Mouse (Mus musculus) liver, adult 2 months (tissue): ENCODE results near the gene Dlgap4. TPM values are rescaled to one million over a fixed set of nuclear protein-coding genes. Genes with fewer than 3 reads are reported as not detected.

Source experiments
- DNase-seq: peaks from one replicate; pipeline ENCODE4 v3.0.0-alpha.2; 2011; ENCODE audit warnings: low read depth, low spot score; ENCODE audit errors: extremely low read depth
- H3K27ac ChIP-seq: fragments of 200-500 bp; replicated peaks from 2 replicates; pipeline ENCODE4 v1.5.1; 2012; ENCODE audit warnings: low read depth, mild to moderate bottlenecking, control low read depth, inconsistent platforms, low read length; ENCODE audit not compliant: insufficient read depth
- H3K27me3 ChIP-seq: fragments of 200-500 bp; 2 replicates; pipeline ENCODE4 v1.6.1; 2012; ENCODE audit warnings: mild to moderate bottlenecking, moderate library complexity, low read length, inconsistent platforms; ENCODE audit not compliant: control insufficient read depth, insufficient read depth
- H3K36me3 ChIP-seq: fragments of 200-500 bp; 2 replicates; pipeline ENCODE4 v1.6.1; 2012; ENCODE audit warnings: low read length, inconsistent platforms; ENCODE audit not compliant: control insufficient read depth, insufficient read depth
- H3K4me1 ChIP-seq: fragments of 200-500 bp; 2 replicates; pipeline ENCODE4 v1.6.1; 2011; ENCODE audit warnings: low read length; ENCODE audit not compliant: control insufficient read depth, insufficient read depth
- H3K4me3 ChIP-seq: fragments of 200-500 bp; 2 replicates; pipeline ENCODE4 v1.5.1; 2011; ENCODE audit warnings: low read depth, mild to moderate bottlenecking, control low read depth, low read length, moderate library complexity; ENCODE audit not compliant: insufficient read depth
- H3K79me2 ChIP-seq: fragments of 200-500 bp; 2 replicates; pipeline ENCODE4 v1.6.1; 2012; ENCODE audit warnings: inconsistent platforms, mild to moderate bottlenecking, low read length, moderate library complexity; ENCODE audit not compliant: control insufficient read depth, insufficient read depth
- H3K9ac ChIP-seq: fragments of 200-500 bp; 2 replicates; pipeline ENCODE4 v1.6.1; 2012; ENCODE audit warnings: low read depth, mild to moderate bottlenecking, control low read depth, inconsistent platforms, low read length
- CTCF ChIP-seq: fragments of 200-500 bp; IDR thresholded peaks from 2 replicates; pipeline ENCODE4 v1.5.1; 2011; ENCODE audit warnings: low read depth, low read length, control low read depth
- POLR2A ChIP-seq: fragments of 200-500 bp; IDR thresholded peaks from 2 replicates; pipeline ENCODE4 v1.6.1; 2011; ENCODE audit warnings: low read length, control low read depth; ENCODE audit not compliant: insufficient read depth; ENCODE audit errors: extremely low read depth
- WGBS: fragments of 180-500 bp; shearing (Covaris S2); methylation state at CpG from one replicate; pipeline ENCODE4 v1.1.7; 2018; 5-methylcytosine and 5-hydroxymethylcytosine counted together
- polyA plus RNA-seq: library from polyadenylated mRNA; depleted of rRNA; stranded (reverse); fragments of >200 nt; gene quantifications from 2 replicates; pipeline ENCODE4 v1.2.3, GENCODE M21; 2012
- total RNA-seq: library from RNA; depleted of rRNA; stranded (reverse); fragments of >200 nt; gene quantifications from 2 replicates; pipeline ENCODE4 v1.2.3, GENCODE M21; 2014

The Dlgap4 gene
- total and polyA plus RNA-seq, 2 experiments, result 3.2 to 22.8 TPM

DNA sequence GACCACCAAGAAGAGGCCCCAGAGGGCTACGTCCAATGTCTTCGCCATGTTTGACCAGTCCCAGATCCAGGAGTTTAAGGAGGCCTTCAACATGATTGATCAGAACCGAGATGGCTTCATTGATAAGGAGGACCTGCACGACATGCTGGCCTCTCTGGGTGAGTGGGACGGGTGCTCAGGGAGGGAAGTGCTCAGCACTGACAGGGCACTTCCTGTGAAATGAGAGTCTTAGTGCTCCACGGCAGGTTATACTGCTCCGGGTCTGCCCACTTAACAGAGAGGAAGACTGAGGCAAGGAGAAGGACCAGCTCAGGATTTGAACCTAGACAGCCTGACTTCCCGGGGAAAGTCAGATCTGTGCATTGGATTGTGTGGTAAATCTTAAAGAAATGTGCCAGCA, 165.1 kb downstream of the Dlgap4 start:
- H3K27ac ChIP-seq, result no peak overlapping the region
- no peaks in the 10 kb centered on the region for H3K36me3 ChIP-seq
- no peaks in the 10 kb centered on the region for H3K4me1 ChIP-seq
- no peak for DNase-seq
- H3K79me2 ChIP-seq, result no peaks in the 10 kb centered on the region
- no peaks in the 10 kb centered on the region for H3K27me3 ChIP-seq
- no peak overlapping the region for H3K9ac ChIP-seq
- TF ChIP-seq CTCF (no peak), POLR2A (no peak)
- H3K4me3 ChIP-seq, result no peak overlapping the region
- 80% methylated on average over 8 of the region's 8 CpGs for WGBS

DNA sequence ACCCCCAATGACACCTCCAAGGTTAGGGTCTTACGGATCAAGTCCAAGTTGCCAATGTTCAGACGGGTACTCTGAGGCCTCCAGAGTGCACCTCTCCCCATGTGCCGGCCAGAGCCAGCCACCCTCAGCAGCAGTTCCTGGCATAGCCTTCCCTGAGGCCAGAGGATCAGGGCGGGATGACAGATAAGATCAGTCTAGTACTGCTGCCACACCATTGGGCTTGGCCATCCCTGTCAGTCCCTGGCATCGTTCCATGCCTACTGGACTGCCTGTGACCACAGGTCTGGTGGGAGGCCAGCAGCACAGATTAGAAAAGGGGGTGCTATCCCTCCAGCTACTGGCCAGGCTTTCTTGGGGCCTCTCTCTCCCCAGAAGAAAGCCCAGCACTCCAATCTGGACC, 165.5 kb downstream of the Dlgap4 start:
- no peaks in the 10 kb centered on the region for H3K36me3 ChIP-seq
- H3K27ac ChIP-seq, result no peak overlapping the region
- DNase-seq, result no peak
- H3K4me3 ChIP-seq, result no peak overlapping the region
- WGBS, result 75% methylated on average over 5 of the region's 5 CpGs
- H3K9ac ChIP-seq, result no peak overlapping the region
- no peaks in the 10 kb centered on the region for H3K79me2 ChIP-seq
- TF ChIP-seq CTCF, result no peak
- TF ChIP-seq POLR2A, result no peak
- no peaks in the 10 kb centered on the region for H3K4me1 ChIP-seq
- no peaks in the 10 kb centered on the region for H3K27me3 ChIP-seq

GRCm38 (mm10) chr2:156779488-156779887, 166.0 kb downstream of the Dlgap4 start:
- no peaks in the 10 kb centered on the region for H3K4me1 ChIP-seq
- 50% methylated on average over 2 of the region's 2 CpGs for WGBS
- DNase-seq, result no peak

GRCm38 (mm10) chr2:156780129-156780528, 166.6 kb downstream of the Dlgap4 start:
- H3K27me3 ChIP-seq, result no peaks in the 10 kb centered on the region
- no peak overlapping the region for H3K9ac ChIP-seq
- H3K27ac ChIP-seq, result no peak overlapping the region
- WGBS, result 71% methylated on average over 9 of the region's 9 CpGs
- no peaks in the 10 kb centered on the region for H3K79me2 ChIP-seq
- no peak overlapping the region for H3K4me3 ChIP-seq
- no peaks in the 10 kb centered on the region for H3K4me1 ChIP-seq
- TF ChIP-seq CTCF (no peak), POLR2A (no peak)
- H3K36me3 ChIP-seq, result no peaks in the 10 kb centered on the region
- no peak for DNase-seq

More at GRCm38 (mm10) chr2:156779488-156779887, 166.0 kb downstream of the Dlgap4 start:
- Histone ChIP-seq H3K36me3 (no peaks in the 10 kb centered on the region), H3K27me3 (no peaks in the 10 kb centered on the region), H3K27ac (no peak overlapping the region), H3K9ac (no peak overlapping the region), H3K4me3 (no peak overlapping the region), H3K79me2 (no peaks in the 10 kb centered on the region)
- TF ChIP-seq POLR2A, result no peak
- no peak for TF ChIP-seq CTCF

DNA sequence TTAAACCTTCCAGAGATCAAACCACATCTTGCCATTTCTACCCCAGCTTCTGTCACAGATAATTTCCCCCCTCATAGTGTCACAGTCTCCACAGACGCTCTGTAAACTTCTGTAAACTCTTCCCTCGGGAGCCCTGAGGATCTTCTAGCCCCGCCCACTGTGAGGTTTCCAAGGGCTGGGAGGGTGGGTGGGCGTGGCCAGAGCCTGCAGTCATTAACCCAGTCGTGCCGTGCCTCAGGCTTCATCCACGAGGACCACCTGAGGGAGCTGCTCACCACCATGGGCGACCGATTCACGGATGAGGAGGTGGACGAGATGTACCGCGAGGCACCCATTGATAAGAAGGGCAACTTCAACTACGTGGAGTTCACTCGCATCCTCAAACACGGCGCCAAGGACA, 167.2 kb downstream of the Dlgap4 start:
- DNase-seq, result no peak
- H3K4me3 ChIP-seq, result no peak overlapping the region
- no peak for TF ChIP-seq POLR2A
- TF ChIP-seq CTCF, result no peak
- no peaks in the 10 kb centered on the region for H3K79me2 ChIP-seq
- H3K27ac ChIP-seq, result no peak overlapping the region
- no peaks in the 10 kb centered on the region for H3K4me1 ChIP-seq
- no peaks in the 10 kb centered on the region for H3K36me3 ChIP-seq
- 22% methylated on average over 17 of the region's 17 CpGs for WGBS
- H3K9ac ChIP-seq, result no peak overlapping the region
- no peaks in the 10 kb centered on the region for H3K27me3 ChIP-seq

DNA sequence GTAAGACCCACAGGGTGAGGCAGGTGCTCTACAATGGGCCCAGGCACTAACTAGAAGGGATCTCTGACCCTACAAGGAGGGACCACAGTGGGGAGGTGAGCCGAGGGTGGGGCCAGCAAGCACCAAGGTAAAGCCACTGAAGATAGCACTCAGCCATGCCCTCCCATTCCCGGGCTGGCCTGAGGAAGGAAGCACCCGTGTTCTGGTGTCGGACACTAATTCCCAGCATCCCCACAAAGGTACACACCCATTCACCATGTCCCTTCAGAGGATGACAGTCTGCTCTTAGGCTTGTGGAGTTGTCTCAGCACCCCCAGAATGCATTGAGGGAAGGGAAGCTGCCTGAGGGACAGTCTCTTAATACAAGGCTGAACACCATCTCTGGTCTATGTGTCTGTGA, 167.8 kb downstream of the Dlgap4 start:
- Histone ChIP-seq H3K79me2 (no peaks in the 10 kb centered on the region), H3K27ac (no peak overlapping the region), H3K9ac (no peak overlapping the region), H3K36me3 (no peaks in the 10 kb centered on the region), H3K4me3 (no peak overlapping the region), H3K27me3 (no peaks in the 10 kb centered on the region), H3K4me1 (no peaks in the 10 kb centered on the region)
- 69% methylated on average over 4 of the region's 4 CpGs for WGBS
- TF ChIP-seq CTCF (no peak), POLR2A (no peak)
- DNase-seq, result no peak
